Mouse (Mus musculus) liver, embryonic 14.5 days (tissue): Measurements from ENCODE around the gene Cilp2. TPM values are rescaled to one million over a fixed set of nuclear protein-coding genes. Genes with fewer than 3 reads are reported as not detected.
A peak's percentile ranks its signal among the peaks of the same experiment; 100 is the strongest.

Source experiments
- ATAC-seq: fragments of 200-750 bp; cut with Nextera tagmentation; 2 replicates; pipeline ENCODE4 v1.8.0; 2017; ENCODE audit warnings: moderate number of reproducible peaks, mild to moderate bottlenecking, moderate library complexity; ENCODE audit not compliant: insufficient read depth
- DNase-seq, 3 experiments: peaks; one replicate each; pipeline ENCODE4 v3.0.0-alpha.2; 2012 to 2013; ENCODE audit warnings: low read depth in 3 of 3, low spot score in 3 of 3
- H3K27ac ChIP-seq: fragments of 300-500 bp; sonication (generic); 2 replicates; pipeline ENCODE4 v1.5.1; 2014; ENCODE audit warnings: moderate library complexity, mild to moderate bottlenecking, control low read depth, inconsistent platforms
- H3K27me3 ChIP-seq: fragments of 300-500 bp; sonication (generic); 2 replicates; pipeline ENCODE4 v1.6.1; 2014; ENCODE audit warnings: mild to moderate bottlenecking, low read length, moderate library complexity; ENCODE audit not compliant: control insufficient read depth, insufficient read depth
- H3K36me3 ChIP-seq: fragments of 300-500 bp; sonication (generic); replicated peaks from 2 replicates; pipeline ENCODE4 v1.6.1; 2014; ENCODE audit warnings: low read depth; ENCODE audit not compliant: control insufficient read depth, insufficient read depth
- H3K4me1 ChIP-seq, 2 experiments: fragments of 200-500 bp in 1 of 2; fragments of 300-500 bp in 1 of 2; sonication (generic) in 1 of 2; replicated peaks; 2 replicates each; pipeline ENCODE4 v1.6.1; 2012 to 2014; ENCODE audit warnings: antibody characterized with exemption in 1 of 2, inconsistent platforms in 1 of 2, low read length in 1 of 2; ENCODE audit not compliant: control insufficient read depth in 2 of 2, insufficient read depth in 2 of 2
- H3K4me2 ChIP-seq: fragments of 300-500 bp; sonication (generic); 2 replicates; pipeline ENCODE4 v1.6.1; 2014; ENCODE audit warnings: low read depth, mild to moderate bottlenecking, control low read depth, moderate library complexity
- H3K4me3 ChIP-seq, 2 experiments: fragments of 200-500 bp in 1 of 2; fragments of 300-500 bp in 1 of 2; sonication (generic) in 1 of 2; 2 replicates each; pipeline ENCODE4 v1.5.1; 2012 to 2014; ENCODE audit warnings: low read depth in 2 of 2, low read length in 2 of 2, mild to moderate bottlenecking in 2 of 2, control low read depth in 1 of 2, inconsistent platforms in 1 of 2, moderate library complexity in 1 of 2; ENCODE audit not compliant: insufficient read depth in 1 of 2
- H3K9ac ChIP-seq: fragments of 300-500 bp; sonication (generic); replicated peaks from 2 replicates; pipeline ENCODE4 v1.6.1; 2014; ENCODE audit warnings: mild to moderate bottlenecking, control low read depth, moderate library complexity
- H3K9me3 ChIP-seq: fragments of 300-500 bp; sonication (generic); 2 replicates; pipeline ENCODE4 v1.6.1; 2016; ENCODE audit warnings: low read length, mixed read lengths; ENCODE audit not compliant: control insufficient read depth
- CTCF ChIP-seq: IDR thresholded peaks from 2 replicates; pipeline ENCODE4 v1.5.1; 2016; ENCODE audit warnings: antibody characterized with exemption, low read depth, control low read depth
- EP300 ChIP-seq: IDR thresholded peaks from 2 replicates; pipeline ENCODE4 v1.6.1; 2016; ENCODE audit warnings: antibody characterized with exemption, low read depth
- WGBS: fragments of 180-500 bp; shearing (Covaris S2); extraction: QIAGEN DNeasy Blood & Tissue Kit; methylation state at CpG from one replicate; pipeline ENCODE4 v1.1.7; 2014; ENCODE audit not compliant: insufficient replicate concordance; 5-methylcytosine and 5-hydroxymethylcytosine counted together
- polyA plus RNA-seq, 2 experiments: library from polyadenylated mRNA; depleted of rRNA in 1 of 2; stranded (reverse) in 1 of 2; unstranded in 1 of 2; fragments of >200 nt; fragmentation: Nextera tagmentation in 1 of 2; extraction: Ambion mirVana in 1 of 2; gene quantifications; 2 replicates each; pipeline versions ENCODE4 v1.2.1 to v1.2.3; 2012 to 2014

Cilp2 gene
- polyA plus RNA-seq, 2 experiments = 0.03 TPM; not detected in 1

GRCm38 (mm10) chr8:69894836-69895332 is 7.4 kb upstream of the Cilp2 start:
- 68% methylated on average over 6 of the region's 6 CpGs for WGBS
- DNase-seq = no peak
- no peak overlapping the region for H3K27ac ChIP-seq
- no peak overlapping the region for H3K9ac ChIP-seq
- no peaks in the 10 kb centered on the region for H3K9me3 ChIP-seq
- peaks cover 10% of the 10 kb centered on the region for H3K36me3 ChIP-seq
- H3K4me1 ChIP-seq = peaks cover 0 to 7% of the 10 kb centered on the region in 2 experiments; a peak in 2 of 4 replicates
- H3K4me3 ChIP-seq = no peak overlapping the region
- peaks cover 10% of the 10 kb centered on the region for H3K27me3 ChIP-seq
- H3K4me2 ChIP-seq = no peak overlapping the region
- ATAC-seq = no peak
- no peak for TF ChIP-seq EP300
- TF ChIP-seq CTCF = no peak

DNA sequence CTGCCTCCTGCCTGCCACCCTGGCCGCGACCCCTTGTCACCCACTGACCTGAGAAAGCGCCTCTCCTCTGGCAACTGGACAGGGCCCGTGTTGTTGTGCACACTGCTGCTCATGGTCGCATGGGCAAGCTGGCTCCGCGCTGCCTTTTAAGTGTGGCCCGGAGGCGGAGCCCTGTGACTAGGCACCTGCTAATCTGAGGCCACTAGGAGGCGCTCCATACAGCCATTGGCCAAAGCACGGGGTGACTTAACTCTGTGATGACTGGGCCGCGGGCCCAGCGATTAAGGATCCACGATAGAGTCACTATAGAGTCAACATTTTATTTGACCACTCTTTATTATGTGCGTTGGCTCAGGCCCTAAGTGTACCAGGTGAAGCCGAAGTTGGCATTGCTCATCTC is 6.4 kb upstream of the Cilp2 start:
- no peaks in the 10 kb centered on the region for H3K9me3 ChIP-seq
- H3K4me3 ChIP-seq = no peak overlapping the region
- H3K36me3 ChIP-seq = peaks cover 10% of the 10 kb centered on the region
- TF ChIP-seq EP300 (no peak), CTCF (peak; percentile 80)
- no peak overlapping the region for H3K4me2 ChIP-seq
- DNase-seq = peak in 2 of 3 experiments; percentile 52 to 56
- H3K27ac ChIP-seq = no peak overlapping the region
- no peak overlapping the region for H3K9ac ChIP-seq
- H3K4me1 ChIP-seq = 0 out of 4 replicates have a peak, but pooled peaks cover 0 to 3% of the 10 kb centered on the region in 2 experiments
- WGBS = 61% methylated on average over 17 of the region's 17 CpGs
- H3K27me3 ChIP-seq = peaks cover 20% of the 10 kb centered on the region
- peak; percentile 18; the same call in 1 of the 2 replicates for ATAC-seq

DNA sequence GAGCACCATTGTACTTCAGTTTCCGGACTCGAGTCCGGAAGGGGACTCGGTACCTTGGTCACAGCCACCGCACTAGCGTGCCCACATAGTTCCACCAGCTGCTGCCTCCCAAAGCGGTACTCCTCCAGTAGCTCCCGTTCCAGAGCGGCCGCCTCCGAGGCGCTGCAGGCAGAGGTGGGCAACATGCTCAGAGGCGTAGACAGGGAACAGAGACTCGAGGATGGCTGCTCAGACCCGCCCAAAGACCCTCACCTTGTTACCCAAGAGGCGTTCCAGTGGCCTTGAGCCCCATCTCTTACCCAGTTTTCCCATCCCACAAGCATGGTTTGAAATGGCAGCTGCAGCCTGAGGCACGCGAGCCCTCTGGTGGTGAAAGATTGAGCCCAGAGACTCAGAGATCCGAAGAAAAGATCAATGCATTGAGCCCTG is 3.3 kb upstream of the Cilp2 start:
- Histone ChIP-seq H3K27ac (no peak overlapping the region), H3K27me3 (peaks cover 51% of the 10 kb centered on the region), H3K4me2 (no peak overlapping the region), H3K36me3 (peaks cover 10% of the 10 kb centered on the region), H3K4me1 (no peaks in the 10 kb centered on the region), H3K4me3 (no peak overlapping the region), H3K9ac (no peak overlapping the region), H3K9me3 (no peaks in the 10 kb centered on the region)
- DNase-seq (no peak), ATAC-seq (no peak)
- 40% methylated on average over 19 of the region's 19 CpGs for WGBS
- peak; percentile 79 for TF ChIP-seq CTCF
- TF ChIP-seq EP300 = no peak

- 5% methylated on average over 32 of the region's 32 CpGs for WGBS
- H3K9ac ChIP-seq = no peak overlapping the region
- DNase-seq = no peak
- H3K4me1 ChIP-seq = no peaks in the 10 kb centered on the region
- TF ChIP-seq EP300 = no peak
- no peak for TF ChIP-seq CTCF
- H3K27me3 ChIP-seq = peaks cover 70% of the 10 kb centered on the region
- H3K4me2 ChIP-seq = 0 out of 2 replicates have a peak overlapping the region, but pooled peaks have one; percentile 8
- no peak overlapping the region for H3K4me3 ChIP-seq
- no peaks in the 10 kb centered on the region for H3K9me3 ChIP-seq
- peaks cover 5% of the 10 kb centered on the region for H3K36me3 ChIP-seq
- no peak for ATAC-seq
- H3K27ac ChIP-seq = no peak overlapping the region
These were observed 1.4 kb upstream of the Cilp2 start for GRCm38 (mm10) chr8:69888902-69889301.

DNA sequence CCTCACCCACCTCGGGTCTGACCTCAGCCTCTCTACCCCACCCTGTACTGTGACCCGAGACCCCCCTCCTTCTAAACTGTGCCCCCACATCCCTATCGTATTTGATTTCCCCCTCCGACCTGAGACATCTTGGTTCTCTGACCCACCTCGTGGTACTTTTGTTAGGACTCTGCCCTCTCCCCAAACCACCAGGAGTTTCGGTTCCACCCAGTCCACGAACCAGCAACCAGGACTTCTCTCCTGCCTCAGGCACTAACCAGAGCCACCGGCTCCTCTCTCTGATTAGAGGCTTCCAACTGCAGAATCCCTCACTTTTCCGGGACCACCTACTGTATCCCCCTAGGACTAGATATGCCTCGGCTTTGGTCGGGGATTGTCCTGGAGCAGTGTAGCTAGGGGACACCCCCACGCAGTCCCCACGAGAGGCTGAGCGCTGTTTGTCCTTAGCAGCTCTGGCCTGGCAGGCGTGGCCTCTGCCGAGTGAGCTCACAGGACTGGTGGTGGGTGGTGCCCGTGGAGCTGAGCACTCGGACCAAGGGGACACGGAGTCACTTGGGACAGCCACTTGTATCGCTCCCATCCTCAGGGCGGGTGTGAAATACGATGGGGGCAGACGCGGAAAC is 868 bp upstream of the Cilp2 start:
- WGBS = 10% methylated on average over 24 of the region's 24 CpGs
- ATAC-seq (no peak), DNase-seq (no peak)
- no peak overlapping the region for H3K4me3 ChIP-seq
- no peak overlapping the region for H3K4me2 ChIP-seq
- no peaks in the 10 kb centered on the region for H3K4me1 ChIP-seq
- H3K27ac ChIP-seq = no peak overlapping the region
- no peak overlapping the region for H3K9ac ChIP-seq
- no peaks in the 10 kb centered on the region for H3K36me3 ChIP-seq
- TF ChIP-seq EP300 (no peak), CTCF (no peak)
- H3K9me3 ChIP-seq = no peaks in the 10 kb centered on the region
- peaks cover 75% of the 10 kb centered on the region for H3K27me3 ChIP-seq
